Mouse (Mus musculus): ENCODE results near the gene Dab2ip.

- no peak for TF ChIP-seq CTCF (IDR thresholded peaks at IDR 0.05; ENCODE audit: low read depth)
- TF ChIP-seq EP300 (IDR thresholded peaks at IDR 0.05; ENCODE audit: low read depth), result no peak
Measured at GRCm38 (mm10) chr2:35514051-35514892, 43.8 kb upstream of the Dab2ip start.
